Mouse (Mus musculus) CH12.LX (cell line): Measurements from ENCODE around the gene Prkar2a.

Source experiments
- CHD1 ChIP-seq: IDR thresholded peaks from 2 replicates; pipeline ENCODE4 v1.6.1; 2012; ENCODE audit warnings: low read depth, low read length, improper control_type of control experiment, inconsistent platforms
- CTCF ChIP-seq, 2 experiments: IDR thresholded peaks in 1 of 2; conservative IDR thresholded peaks in 1 of 2; 2 replicates each; pipeline ENCODE4 v1.5.1; 2011 to 2012; ENCODE audit warnings: low read depth in 2 of 2, low read length in 2 of 2, improper control_type of control experiment in 1 of 2, inconsistent platforms in 1 of 2, mild to moderate bottlenecking in 1 of 2, moderate library complexity in 1 of 2
- EP300 ChIP-seq: IDR thresholded peaks from 2 replicates; pipeline ENCODE4 v1.6.1; 2011; ENCODE audit warnings: low read length, improper control_type of control experiment
- JUN ChIP-seq: IDR thresholded peaks from 2 replicates; pipeline ENCODE4 v1.6.1; 2011; ENCODE audit warnings: low read depth, mild to moderate bottlenecking, low read length, improper control_type of control experiment, moderate library complexity; ENCODE audit not compliant: insufficient read depth
- MAFK ChIP-seq: IDR thresholded peaks from 2 replicates; pipeline ENCODE4 v1.6.1; 2011; ENCODE audit warnings: low read length, improper control_type of control experiment; ENCODE audit not compliant: insufficient replicate concordance
- MYC ChIP-seq: IDR thresholded peaks from 2 replicates; pipeline ENCODE4 v1.6.1; 2011; ENCODE audit warnings: low read depth, mild to moderate bottlenecking, improper control_type of control experiment, low read length
- NELFE ChIP-seq: IDR thresholded peaks from 2 replicates; pipeline ENCODE4 v1.6.1; 2011; ENCODE audit warnings: low read depth, low read length, improper control_type of control experiment
- POLR2A ChIP-seq: IDR thresholded peaks from 2 replicates; pipeline ENCODE4 v1.6.1; 2011; ENCODE audit warnings: low read depth, mild to moderate bottlenecking, improper control_type of control experiment, low read length
- RAD21 ChIP-seq: IDR thresholded peaks from 2 replicates; pipeline ENCODE4 v1.6.1; 2011; ENCODE audit warnings: low read depth, mild to moderate bottlenecking, low read length, improper control_type of control experiment, moderate library complexity
- TBP ChIP-seq: conservative IDR thresholded peaks from 2 replicates; pipeline ENCODE4 v1.6.1; 2011; ENCODE audit warnings: low read depth, low read length, improper control_type of control experiment
- TCF12 ChIP-seq: IDR thresholded peaks from 2 replicates; pipeline ENCODE4 v1.6.1; 2014; ENCODE audit warnings: low read depth, mild to moderate bottlenecking, inconsistent platforms, low read length, improper control_type of control experiment
- UBTF ChIP-seq: IDR thresholded peaks from 2 replicates; pipeline ENCODE4 v1.6.1; 2012; ENCODE audit warnings: low read depth, mild to moderate bottlenecking, inconsistent platforms, low read length, improper control_type of control experiment, moderate library complexity
- USF1 ChIP-seq: IDR thresholded peaks from 2 replicates; pipeline ENCODE4 v1.6.1; 2014; ENCODE audit warnings: low read depth, mild to moderate bottlenecking, inconsistent platforms, low read length, improper control_type of control experiment

DNA sequence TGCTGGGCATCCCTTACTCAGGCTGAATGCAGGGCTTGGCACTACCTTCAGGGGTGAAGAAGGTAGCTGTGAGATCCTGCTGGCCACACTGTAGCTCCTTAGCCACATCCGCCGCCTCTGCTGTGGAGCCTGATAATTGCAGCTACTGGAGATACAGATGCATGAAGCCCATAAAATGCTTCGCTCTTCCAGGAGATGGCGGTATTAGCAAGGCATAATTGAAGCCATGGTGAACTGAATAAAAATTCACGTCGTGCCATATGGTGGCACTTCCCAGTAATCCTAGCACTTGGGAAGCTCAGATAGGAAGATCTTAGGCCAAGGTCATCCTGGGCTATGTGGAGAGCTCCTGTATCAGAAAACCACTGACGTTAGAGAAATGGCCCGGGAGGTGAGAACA, 19.2 kb upstream of the Prkar2a start:
- TF ChIP-seq POLR2A (no peak), CTCF (conservative IDR thresholded peaks at IDR 0.05 in 1 of 2, IDR thresholded peaks at IDR 0.05 in 1 of 2; ENCODE audit: low read depth in 2 of 2, low read length in 2 of 2) (peak in 1 of 2 experiments; percentile 62; a peak in 3 of 4 replicates), TCF12 (no peak), USF1 (no peak), NELFE (no peak), UBTF (no peak), EP300 (no peak), MYC (no peak), JUN (no peak), RAD21 (peak; percentile 53), MAFK (no peak), TBP (no peak), CHD1 (no peak)
